Mouse (Mus musculus) cortical plate, adult 2 months (tissue): Measurements from ENCODE around the gene Vwa3b.

ENCODE experiments used
- CTCF ChIP-seq: fragments of 200-500 bp; IDR thresholded peaks from 2 replicates; pipeline ENCODE4 v1.5.1; 2011; ENCODE audit warnings: mild to moderate bottlenecking, control low read depth, low read length; ENCODE audit not compliant: insufficient read depth; ENCODE audit errors: extremely low read depth
- POLR2A ChIP-seq: fragments of 200-500 bp; IDR thresholded peaks from 2 replicates; pipeline ENCODE4 v1.6.1; 2011; ENCODE audit warnings: mild to moderate bottlenecking, low read length, control low read depth; ENCODE audit not compliant: insufficient read depth; ENCODE audit errors: extremely low read depth

DNA sequence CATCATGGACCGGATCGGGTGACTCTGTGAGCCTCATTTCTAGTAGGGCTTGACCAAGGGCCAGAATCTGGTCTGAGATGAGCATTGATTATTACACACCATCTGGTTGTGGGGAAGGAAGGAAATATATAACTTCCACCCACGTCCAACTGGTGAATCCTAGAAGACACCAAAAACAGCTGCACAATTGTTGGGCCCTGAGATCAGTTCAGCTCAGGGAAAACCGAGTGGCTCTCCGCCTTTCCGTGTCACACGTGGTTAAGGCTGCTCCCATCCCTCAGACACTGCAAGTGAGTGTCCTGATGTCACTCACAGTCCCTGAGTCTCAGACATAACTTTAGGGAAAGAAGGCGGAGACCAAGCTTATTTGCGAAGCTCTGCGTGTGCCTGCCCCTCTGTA is 16.5 kb upstream of the Vwa3b start:
- TF ChIP-seq POLR2A (no peak), CTCF (no peak)
